Mouse (Mus musculus) ES-Bruce4 (cell line): ENCODE results near the gene Camta2.

ENCODE experiments used
- CTCF ChIP-seq: IDR thresholded peaks from one replicate; pipeline ENCODE4 v1.8.1; 2011; ENCODE audit warnings: low read depth, low read length
- EP300 ChIP-seq: IDR thresholded peaks from 2 replicates; pipeline ENCODE4 v1.6.1; 2011; ENCODE audit warnings: low read depth, low read length; ENCODE audit not compliant: insufficient read depth
- POLR2A ChIP-seq: IDR thresholded peaks from one replicate; pipeline ENCODE4 v1.8.1; 2011; ENCODE audit warnings: low read length; ENCODE audit not compliant: insufficient read depth

GRCm38 (mm10) chr11:70658521-70658920, 29.4 kb downstream of the Camta2 start:
- TF ChIP-seq POLR2A (no peak), CTCF (no peak), EP300 (no peak)
